8 mouse cellular contexts compared by ENCODE assay signal in genomic region chr11:60509500-60509899, GRCm38 (mm10). TPM values are rescaled to one million over a fixed set of nuclear protein-coding genes. Genes with fewer than 3 reads are reported as not detected.
DNase-seq lines count a peak whose midpoint lies in the region; ATAC-seq and TF ChIP-seq lines count a peak whose summit lies in the region.

No protein-coding gene starts in this region.

- no peak for ATAC-seq in forebrain, embryonic 11.5 days (replicated peaks; ENCODE audit: low FRiP score)
- 0 out of 2 replicates have a peak, but pooled peaks have one; percentile 17 for ATAC-seq in midbrain, embryonic 13.5 days

- H3K4me2 ChIP-seq in forebrain, embryonic 11.5 days (ENCODE audit: low read depth, low read length, severe bottlenecking), result peak overlapping the region; percentile 60
- H3K4me2 ChIP-seq in midbrain, embryonic 13.5 days (replicated peaks), result peak overlapping the region; percentile 62

- DNase-seq in MEL (ENCODE audit: low read depth, low spot score), result peak; percentile 29
- DNase-seq in forebrain, embryonic 11.5 days (ENCODE audit: low spot score), result peak; percentile 64
- peak; percentile 51 for DNase-seq in limb, embryonic 10.5 days (ENCODE audit: low spot score)
- no peak for DNase-seq in right cerebral cortex, adult 18-20 months
- DNase-seq in cerebellum, adult 2 months, result no peak
- DNase-seq in left cerebral cortex, postnatal 10 days (ENCODE audit: extremely low spot score in 1 of 2, low spot score in 2 of 2), result no peak

- H3K4me3 ChIP-seq in ES-Bruce4 (ENCODE audit: low read depth, low read length) (peak overlapping the region; percentile 45), MEL (ENCODE audit: control insufficient read depth in 1 of 2, insufficient read depth in 1 of 2, low read depth in 2 of 2, low read length in 2 of 2) (peak overlapping the region; percentile 15 to 48; a peak in 3 of 4 replicates)
- peak overlapping the region; percentile 24 for H3K4me3 ChIP-seq in forebrain, embryonic 11.5 days (ENCODE audit: low read depth, low read length)
- H3K4me3 ChIP-seq in limb, embryonic 10.5 days, result peak overlapping the region; percentile 50
- H3K4me3 ChIP-seq in midbrain, embryonic 13.5 days (replicated peaks), result peak overlapping the region; percentile 36
- no peak overlapping the region for H3K4me3 ChIP-seq in cerebellum, adult 2 months (replicated peaks; ENCODE audit: insufficient read depth, low read depth, low read length)

- no peak for TF ChIP-seq EP300 in ES-Bruce4 (IDR thresholded peaks at IDR 0.05; ENCODE audit: insufficient read depth, low read depth, low read length)
- no peak for TF ChIP-seq EP300 in MEL (IDR thresholded peaks at IDR 0.05; ENCODE audit: low read depth in 1 of 2, low read length in 2 of 2)

- H3K9me3 ChIP-seq in ES-Bruce4 (replicated peaks; ENCODE audit: control insufficient read depth, insufficient read depth, low read length, poor library complexity, severe bottlenecking) (no peaks in the 10 kb centered on the region), MEL (replicated peaks; ENCODE audit: insufficient read depth, low read length) (no peaks in the 10 kb centered on the region)
- no peaks in the 10 kb centered on the region for H3K9me3 ChIP-seq in forebrain, embryonic 11.5 days (ENCODE audit: control insufficient read depth, low read length)
- H3K9me3 ChIP-seq in limb, embryonic 10.5 days (replicated peaks), result no peaks in the 10 kb centered on the region
- H3K9me3 ChIP-seq in midbrain, embryonic 13.5 days, result no peaks in the 10 kb centered on the region

- H3K36me3 ChIP-seq in ES-Bruce4 (ENCODE audit: control insufficient read depth, insufficient read depth, low read length, poor library complexity, severe bottlenecking), result no peaks in the 10 kb centered on the region
- H3K36me3 ChIP-seq in MEL (ENCODE audit: control insufficient read depth in 1 of 2, insufficient read depth in 2 of 2, low read length in 2 of 2), result 0 out of 4 replicates have a peak, but pooled peaks cover 0 to 3% of the 10 kb centered on the region in 2 experiments
- no peaks in the 10 kb centered on the region for H3K36me3 ChIP-seq in forebrain, embryonic 11.5 days (ENCODE audit: control insufficient read depth, insufficient read depth, low read length)
- H3K36me3 ChIP-seq in limb, embryonic 10.5 days, result no peaks in the 10 kb centered on the region
- no peaks in the 10 kb centered on the region for H3K36me3 ChIP-seq in midbrain, embryonic 13.5 days

- H3K79me2 ChIP-seq in MEL (ENCODE audit: control insufficient read depth, insufficient read depth, low read length, poor library complexity), result no peaks in the 10 kb centered on the region

- no peak for TF ChIP-seq RAD21 in MEL (IDR thresholded peaks at IDR 0.05; ENCODE audit: low read depth, low read length)

- peak overlapping the region; percentile 49 for H3K9ac ChIP-seq in ES-Bruce4 (ENCODE audit: low read depth, poor library complexity, severe bottlenecking)
- peak overlapping the region; percentile 39; the same call in 1 of the 2 replicates for H3K9ac ChIP-seq in MEL (ENCODE audit: control insufficient read depth, low read depth, low read length, poor library complexity, severe bottlenecking)
- H3K9ac ChIP-seq in forebrain, embryonic 11.5 days (ENCODE audit: low read length), result peak overlapping the region; percentile 37
- H3K9ac ChIP-seq in midbrain, embryonic 13.5 days (replicated peaks), result peak overlapping the region; percentile 60

- H3K27me3 ChIP-seq in ES-Bruce4 (ENCODE audit: control insufficient read depth, insufficient read depth, low read length, poor library complexity, severe bottlenecking), result no peaks in the 10 kb centered on the region
- peaks cover 6 to 15% of the 10 kb centered on the region in 2 experiments; a peak in 3 of 4 replicates for H3K27me3 ChIP-seq in MEL (ENCODE audit: control insufficient read depth in 1 of 2, insufficient read depth in 2 of 2, low read length in 2 of 2)
- peaks cover 16% of the 10 kb centered on the region for H3K27me3 ChIP-seq in forebrain, embryonic 11.5 days (ENCODE audit: control insufficient read depth, insufficient read depth, low read length)
- peaks cover 59% of the 10 kb centered on the region for H3K27me3 ChIP-seq in limb, embryonic 10.5 days (ENCODE audit: low read depth, poor library complexity, severe bottlenecking)
- peaks cover 28% of the 10 kb centered on the region for H3K27me3 ChIP-seq in midbrain, embryonic 13.5 days
- no peaks in the 10 kb centered on the region for H3K27me3 ChIP-seq in cerebellum, adult 2 months (ENCODE audit: control insufficient read depth, insufficient read depth, low read length)

- TF ChIP-seq CTCF in ES-Bruce4 (IDR thresholded peaks at IDR 0.05; ENCODE audit: low read depth, low read length) (no peak), MEL (IDR thresholded peaks at IDR 0.05 in 2 of 3, conservative IDR thresholded peaks at IDR 0.05 in 1 of 3; ENCODE audit: control insufficient read depth in 1 of 3, insufficient read depth in 1 of 3, low read depth in 2 of 3, low read length in 3 of 3, poor library complexity in 1 of 3, severe bottlenecking in 1 of 3) (no peak)
- no peak for TF ChIP-seq CTCF in cerebellum, adult 2 months (IDR thresholded peaks at IDR 0.05; ENCODE audit: borderline replicate concordance, insufficient read depth, low read depth, low read length)

- TF ChIP-seq POLR2A in ES-Bruce4 (IDR thresholded peaks at IDR 0.05; ENCODE audit: insufficient read depth, low read length) (no peak), MEL (IDR thresholded peaks at IDR 0.05; ENCODE audit: control insufficient read depth in 1 of 2, insufficient read depth in 1 of 2, low read depth in 1 of 2, low read length in 2 of 2, poor library complexity in 1 of 2) (no peak)
- no peak for TF ChIP-seq POLR2A in cerebellum, adult 2 months (IDR thresholded peaks at IDR 0.05; ENCODE audit: borderline replicate concordance, insufficient read depth, low read length)

- intact Hi-C loops in left cerebral cortex, postnatal 10 days (cut with DNase I), result no loop called here

- no peaks in the 10 kb centered on the region for H3K4me1 ChIP-seq in ES-Bruce4 (ENCODE audit: control insufficient read depth, insufficient read depth, low read length)
- H3K4me1 ChIP-seq in MEL (ENCODE audit: control insufficient read depth in 1 of 2, insufficient read depth in 2 of 2, low read length in 2 of 2), result peaks cover 0 to 14% of the 10 kb centered on the region in 2 experiments; a peak in 2 of 4 replicates
- H3K4me1 ChIP-seq in forebrain, embryonic 11.5 days (replicated peaks; ENCODE audit: control insufficient read depth, insufficient read depth, low read length), result peaks cover 9% of the 10 kb centered on the region
- H3K4me1 ChIP-seq in limb, embryonic 10.5 days, result peaks cover 19% of the 10 kb centered on the region
- peaks cover 11% of the 10 kb centered on the region for H3K4me1 ChIP-seq in midbrain, embryonic 13.5 days (replicated peaks)
- peaks cover 9% of the 10 kb centered on the region; the same call in 1 of the 2 replicates for H3K4me1 ChIP-seq in cerebellum, adult 2 months (ENCODE audit: control insufficient read depth, insufficient read depth, low read length)

- WGBS in forebrain, embryonic 11.5 days, result 0% methylated on average over 25 of the region's 25 CpGs
- WGBS in limb, embryonic 10.5 days, result under 1% methylated on average over 25 of the region's 25 CpGs
- WGBS in midbrain, embryonic 13.5 days, result 1% methylated on average over 25 of the region's 25 CpGs
- WGBS in cerebellum, adult 2 months, result 4% methylated on average over 25 of the region's 25 CpGs

- no peak overlapping the region for H3K27ac ChIP-seq in ES-Bruce4 (ENCODE audit: insufficient read depth, low read length)
- H3K27ac ChIP-seq in MEL (ENCODE audit: control insufficient read depth, low read depth, low read length), result no peak overlapping the region
- H3K27ac ChIP-seq in forebrain, embryonic 11.5 days (ENCODE audit: low read depth, low read length), result no peak overlapping the region
- H3K27ac ChIP-seq in limb, embryonic 10.5 days, result peak overlapping the region; percentile 72
- no peak overlapping the region for H3K27ac ChIP-seq in midbrain, embryonic 13.5 days
- H3K27ac ChIP-seq in cerebellum, adult 2 months (ENCODE audit: insufficient read depth, low read length), result no peak overlapping the region

RNA-seq across cellular contexts. Expression of gene Alkbh5, which starts 26.7 kb away (rescaled TPM):
- 46.6 and 52.1 TPM in 2 replicates for polyA plus RNA-seq in ES-Bruce4 (2011; ENCODE audit: insufficient read depth, insufficient read length, low read depth, missing spikeins)
- 39.4 and 49.5 TPM in 2 replicates for total RNA-seq in MEL (2012; rRNA removed)
- 10 to 100 TPM in 1 of 2 experiments, not detected in 1; 49.1 TPM for polyA plus RNA-seq in MEL (2012; ENCODE audit: insufficient read depth in 1 of 2, insufficient read length in 2 of 2, low read depth in 1 of 2, low replicate concordance in 2 of 2, missing spikeins in 1 of 2)
- polyA plus RNA-seq in forebrain, embryonic 11.5 days (2014; fragmentation: Nextera tagmentation; extraction: Ambion mirVana), result 38.0 and 41.2 TPM in 2 replicates
- 31.8 and 34.7 TPM in 2 replicates for polyA plus RNA-seq in limb, embryonic 10.5 days (2016; fragmentation: Nextera tagmentation; extraction: Ambion mirVana)
- polyA plus RNA-seq in midbrain, embryonic 13.5 days (2015; fragmentation: Nextera tagmentation; extraction: Ambion mirVana), result 27.2 and 31.0 TPM in 2 replicates
- 25.2 and 27.3 TPM in 2 replicates for polyA plus RNA-seq in cerebellum, adult 2 months (2012; rRNA removed)
- total RNA-seq in left cerebral cortex, postnatal 10 days (2021), result 10 to 100 TPM; 35.8 to 35.9 TPM

RNA-seq across cellular contexts. Expression of gene Myo15, which starts 40.4 kb away (rescaled TPM):
- polyA plus RNA-seq in ES-Bruce4 (2011; ENCODE audit: insufficient read depth, insufficient read length, low read depth, missing spikeins) (0.37 and 0.65 TPM in 2 replicates), MEL (2012; ENCODE audit: insufficient read depth in 1 of 2, insufficient read length in 2 of 2, low read depth in 1 of 2, low replicate concordance in 2 of 2, missing spikeins in 1 of 2) (under 1 TPM in 1 of 2 experiments, not detected in 1; 0.07 TPM)
- 0.03 and 0.04 TPM in 2 replicates for total RNA-seq in MEL (2012; rRNA removed)
- 0.08 and 0.27 TPM in 2 replicates for polyA plus RNA-seq in forebrain, embryonic 11.5 days (2014; fragmentation: Nextera tagmentation; extraction: Ambion mirVana)
- 0.10 and 0.11 TPM in 2 replicates for polyA plus RNA-seq in limb, embryonic 10.5 days (2016; fragmentation: Nextera tagmentation; extraction: Ambion mirVana)
- 0.04 and 0.08 TPM in 2 replicates for polyA plus RNA-seq in midbrain, embryonic 13.5 days (2015; fragmentation: Nextera tagmentation; extraction: Ambion mirVana)
- polyA plus RNA-seq in cerebellum, adult 2 months (2012; rRNA removed), result 3.1 and 4.6 TPM in 2 replicates
- total RNA-seq in left cerebral cortex, postnatal 10 days (2021), result under 1 TPM; 0.11 to 0.22 TPM

RNA-seq across cellular contexts. Expression of gene Drg2, which starts 55.1 kb away (rescaled TPM):
- polyA plus RNA-seq in ES-Bruce4 (2011; ENCODE audit: insufficient read depth, insufficient read length, low read depth, missing spikeins) (67.4 and 69.9 TPM in 2 replicates), MEL (2012; ENCODE audit: insufficient read depth in 1 of 2, insufficient read length in 2 of 2, low read depth in 1 of 2, low replicate concordance in 2 of 2, missing spikeins in 1 of 2) (100 to 1,000 TPM; 121 to 214 TPM)
- 133 and 140 TPM in 2 replicates for total RNA-seq in MEL (2012; rRNA removed)
- 121 and 133 TPM in 2 replicates for polyA plus RNA-seq in forebrain, embryonic 11.5 days (2014; fragmentation: Nextera tagmentation; extraction: Ambion mirVana)
- 151 and 153 TPM in 2 replicates for polyA plus RNA-seq in limb, embryonic 10.5 days (2016; fragmentation: Nextera tagmentation; extraction: Ambion mirVana)
- 91.5 and 95.5 TPM in 2 replicates for polyA plus RNA-seq in midbrain, embryonic 13.5 days (2015; fragmentation: Nextera tagmentation; extraction: Ambion mirVana)
- polyA plus RNA-seq in cerebellum, adult 2 months (2012; rRNA removed), result 101 and 110 TPM in 2 replicates
- total RNA-seq in left cerebral cortex, postnatal 10 days (2021), result 10 to 100 TPM; 69.9 to 70.2 TPM

Comparison
In these comparisons a context has a peak if more than half of its experiments do, and no peak if none do; other contexts are left out.
1. DNase-seq: peak in MEL (single experiment), forebrain, embryonic 11.5 days (single experiment) and limb, embryonic 10.5 days (single experiment); none in right cerebral cortex, adult 18-20 months (single experiment), cerebellum, adult 2 months (0 of 2) and left cerebral cortex, postnatal 10 days (0 of 2).
2. Peak in every context shown above with its lines, with median percentiles within 50 percentile points of each other: H3K9ac ChIP-seq.